Mouse (Mus musculus): ENCODE data around the gene Klk6.

DNA sequence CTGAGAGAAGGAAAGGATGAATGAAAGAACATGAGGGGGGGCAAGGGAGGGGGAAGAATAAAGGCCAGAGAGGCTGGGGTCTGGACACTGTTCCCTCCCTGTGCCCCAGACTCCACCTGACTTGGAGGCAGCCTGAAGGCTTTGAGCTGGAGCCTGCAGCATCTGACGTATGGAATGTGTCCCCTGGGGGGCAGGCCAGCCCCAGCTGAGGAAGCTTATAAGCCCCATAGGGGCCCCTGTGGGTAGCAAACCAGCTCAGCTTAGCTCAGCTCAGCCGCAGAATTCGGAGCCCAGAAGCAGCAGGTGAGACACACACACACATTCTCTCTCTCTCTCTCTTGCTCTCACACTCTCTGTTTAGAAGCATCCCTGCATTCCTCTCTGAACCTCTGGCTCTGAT lies 56.6 kb downstream of the Klk6 start, which contains the start of gene Klk4:
- no peak for TF ChIP-seq CTCF (IDR thresholded peaks at IDR 0.05; ENCODE audit: control insufficient read depth, insufficient read depth, low read length)
- no peak for TF ChIP-seq POLR2A (IDR thresholded peaks at IDR 0.05; ENCODE audit: borderline replicate concordance, control insufficient read depth, low read depth, low read length)

Data from bone marrow, adult 2 months (tissue).